Mouse (Mus musculus): ENCODE results near the gene Vapb. TPM values are rescaled to one million over a fixed set of nuclear protein-coding genes. Genes with fewer than 3 reads are reported as not detected.

The Vapb gene
- 14.4 and 15.9 TPM in 2 replicates for polyA plus RNA-seq (2015; fragmentation: Nextera tagmentation; extraction: Ambion mirVana)

- Histone ChIP-seq H3K4me2 (ENCODE audit: low read length) (peak within 1 kb of the TSS; percentile 90), H3K36me3 (ENCODE audit: control insufficient read depth, insufficient read depth, low read length) (no peaks in the 10 kb centered on the region), H3K27me3 (ENCODE audit: control insufficient read depth, insufficient read depth, low read depth, low read length) (no peaks in the 10 kb centered on the region), H3K9me3 (replicated peaks; ENCODE audit: control insufficient read depth, low read length, poor library complexity, severe bottlenecking) (no peaks in the 10 kb centered on the region), H3K27ac (ENCODE audit: low read length) (peak within 1 kb of the TSS; percentile 83), H3K4me1 (ENCODE audit: control insufficient read depth, insufficient read depth, low read length) (peaks cover 20% of the 10 kb centered on the region), H3K9ac (ENCODE audit: low read depth, low read length) (peak within 1 kb of the TSS; percentile 91), H3K4me3 (ENCODE audit: low read depth, low read length) (peak within 1 kb of the TSS; percentile 97)
- under 1% methylated on average over 68 of the region's 70 CpGs for WGBS
- ATAC-seq, result peak; percentile 97
These were observed at the start of gene Vapb for GRCm38 (mm10) chr2:173737222-173737989. Vapb (plus strand) TSS chr2:173737511.

- H3K9ac ChIP-seq (ENCODE audit: low read depth, low read length), result no peak overlapping the region
- 0 out of 2 replicates have a peak, but pooled peaks cover 2% of the 10 kb centered on the region for H3K36me3 ChIP-seq (ENCODE audit: control insufficient read depth, insufficient read depth, low read length)
- no peak overlapping the region for H3K27ac ChIP-seq (ENCODE audit: low read length)
- no peak overlapping the region for H3K4me2 ChIP-seq (ENCODE audit: low read length)
- H3K9me3 ChIP-seq (replicated peaks; ENCODE audit: control insufficient read depth, low read length, poor library complexity, severe bottlenecking), result no peaks in the 10 kb centered on the region
- no peaks in the 10 kb centered on the region for H3K27me3 ChIP-seq (ENCODE audit: control insufficient read depth, insufficient read depth, low read depth, low read length)
- H3K4me1 ChIP-seq (ENCODE audit: control insufficient read depth, insufficient read depth, low read length), result no peaks in the 10 kb centered on the region
- no peak for ATAC-seq
- H3K4me3 ChIP-seq (ENCODE audit: low read depth, low read length), result no peak overlapping the region
These were observed 47.5 kb upstream of the Vapb start for GRCm38 (mm10) chr2:173689835-173690234.

GRCm38 (mm10) chr2:173691748-173692147, 45.6 kb upstream of the Vapb start:
- H3K4me1 ChIP-seq (ENCODE audit: control insufficient read depth, insufficient read depth, low read length), result no peaks in the 10 kb centered on the region
- peaks cover 6% of the 10 kb centered on the region; the same call in 1 of the 2 replicates for H3K36me3 ChIP-seq (ENCODE audit: control insufficient read depth, insufficient read depth, low read length)
- no peaks in the 10 kb centered on the region for H3K9me3 ChIP-seq (replicated peaks; ENCODE audit: control insufficient read depth, low read length, poor library complexity, severe bottlenecking)
- 88% methylated on average over 6 of the region's 6 CpGs for WGBS
- ATAC-seq, result no peak
- H3K27me3 ChIP-seq (ENCODE audit: control insufficient read depth, insufficient read depth, low read depth, low read length), result no peaks in the 10 kb centered on the region
- no peak overlapping the region for H3K4me3 ChIP-seq (ENCODE audit: low read depth, low read length)
- no peak overlapping the region for H3K4me2 ChIP-seq (ENCODE audit: low read length)
- H3K27ac ChIP-seq (ENCODE audit: low read length), result no peak overlapping the region
- no peak overlapping the region for H3K9ac ChIP-seq (ENCODE audit: low read depth, low read length)

GRCm38 (mm10) chr2:173692693-173693092, 44.6 kb upstream of the Vapb start:
- H3K36me3 ChIP-seq (ENCODE audit: control insufficient read depth, insufficient read depth, low read length), result peaks cover 6% of the 10 kb centered on the region; the same call in 1 of the 2 replicates
- 77% methylated on average over 2 of the region's 2 CpGs for WGBS
- no peak overlapping the region for H3K27ac ChIP-seq (ENCODE audit: low read length)
- H3K4me1 ChIP-seq (ENCODE audit: control insufficient read depth, insufficient read depth, low read length), result no peaks in the 10 kb centered on the region
- no peak overlapping the region for H3K9ac ChIP-seq (ENCODE audit: low read depth, low read length)
- ATAC-seq, result no peak
- no peak overlapping the region for H3K4me3 ChIP-seq (ENCODE audit: low read depth, low read length)
- no peak overlapping the region for H3K4me2 ChIP-seq (ENCODE audit: low read length)
- H3K9me3 ChIP-seq (replicated peaks; ENCODE audit: control insufficient read depth, low read length, poor library complexity, severe bottlenecking), result no peaks in the 10 kb centered on the region
- no peaks in the 10 kb centered on the region for H3K27me3 ChIP-seq (ENCODE audit: control insufficient read depth, insufficient read depth, low read depth, low read length)

GRCm38 (mm10) chr2:173698850-173699249, 38.5 kb upstream of the Vapb start:
- 87% methylated on average over 3 of the region's 3 CpGs for WGBS
- no peak overlapping the region for H3K9ac ChIP-seq (ENCODE audit: low read depth, low read length)
- H3K9me3 ChIP-seq (replicated peaks; ENCODE audit: control insufficient read depth, low read length, poor library complexity, severe bottlenecking), result no peaks in the 10 kb centered on the region
- 0 out of 2 replicates have a peak, but pooled peaks cover 2% of the 10 kb centered on the region for H3K4me1 ChIP-seq (ENCODE audit: control insufficient read depth, insufficient read depth, low read length)
- no peak overlapping the region for H3K27ac ChIP-seq (ENCODE audit: low read length)
- no peak overlapping the region for H3K4me3 ChIP-seq (ENCODE audit: low read depth, low read length)
- no peak overlapping the region for H3K4me2 ChIP-seq (ENCODE audit: low read length)
- peaks cover 13% of the 10 kb centered on the region; the same call in 1 of the 2 replicates for H3K36me3 ChIP-seq (ENCODE audit: control insufficient read depth, insufficient read depth, low read length)
- no peak for ATAC-seq
- H3K27me3 ChIP-seq (ENCODE audit: control insufficient read depth, insufficient read depth, low read depth, low read length), result no peaks in the 10 kb centered on the region

GRCm38 (mm10) chr2:173702096-173702866, 35.0 kb upstream of the Vapb start:
- Histone ChIP-seq H3K36me3 (ENCODE audit: control insufficient read depth, insufficient read depth, low read length) (peaks cover 9% of the 10 kb centered on the region; the same call in 1 of the 2 replicates), H3K9ac (ENCODE audit: low read depth, low read length) (no peak overlapping the region), H3K27ac (ENCODE audit: low read length) (no peak overlapping the region), H3K27me3 (ENCODE audit: control insufficient read depth, insufficient read depth, low read depth, low read length) (no peaks in the 10 kb centered on the region), H3K9me3 (replicated peaks; ENCODE audit: control insufficient read depth, low read length, poor library complexity, severe bottlenecking) (no peaks in the 10 kb centered on the region), H3K4me3 (ENCODE audit: low read depth, low read length) (no peak overlapping the region), H3K4me2 (ENCODE audit: low read length) (no peak overlapping the region), H3K4me1 (ENCODE audit: control insufficient read depth, insufficient read depth, low read length) (0 out of 2 replicates have a peak, but pooled peaks cover 2% of the 10 kb centered on the region)
- no peak for ATAC-seq
- WGBS, result 77% methylated on average over 16 of the region's 16 CpGs

GRCm38 (mm10) chr2:173702867-173703237, 34.5 kb upstream of the Vapb start:
- H3K9ac ChIP-seq (ENCODE audit: low read depth, low read length), result no peak overlapping the region
- H3K4me1 ChIP-seq (ENCODE audit: control insufficient read depth, insufficient read depth, low read length), result 0 out of 2 replicates have a peak, but pooled peaks cover 2% of the 10 kb centered on the region
- no peak overlapping the region for H3K4me3 ChIP-seq (ENCODE audit: low read depth, low read length)
- ATAC-seq, result no peak
- H3K36me3 ChIP-seq (ENCODE audit: control insufficient read depth, insufficient read depth, low read length), result peaks cover 9% of the 10 kb centered on the region; the same call in 1 of the 2 replicates
- 93% methylated on average over 12 of the region's 12 CpGs for WGBS
- H3K27ac ChIP-seq (ENCODE audit: low read length), result no peak overlapping the region
- no peak overlapping the region for H3K4me2 ChIP-seq (ENCODE audit: low read length)
- H3K27me3 ChIP-seq (ENCODE audit: control insufficient read depth, insufficient read depth, low read depth, low read length), result no peaks in the 10 kb centered on the region
- H3K9me3 ChIP-seq (replicated peaks; ENCODE audit: control insufficient read depth, low read length, poor library complexity, severe bottlenecking), result no peaks in the 10 kb centered on the region

- Histone ChIP-seq H3K4me2 (ENCODE audit: low read length) (no peak overlapping the region), H3K9ac (ENCODE audit: low read depth, low read length) (no peak overlapping the region), H3K4me1 (ENCODE audit: control insufficient read depth, insufficient read depth, low read length) (0 out of 2 replicates have a peak, but pooled peaks cover 2% of the 10 kb centered on the region), H3K27me3 (ENCODE audit: control insufficient read depth, insufficient read depth, low read depth, low read length) (no peaks in the 10 kb centered on the region), H3K4me3 (ENCODE audit: low read depth, low read length) (no peak overlapping the region), H3K9me3 (replicated peaks; ENCODE audit: control insufficient read depth, low read length, poor library complexity, severe bottlenecking) (no peaks in the 10 kb centered on the region), H3K36me3 (ENCODE audit: control insufficient read depth, insufficient read depth, low read length) (0 out of 2 replicates have a peak, but pooled peaks cover 2% of the 10 kb centered on the region), H3K27ac (ENCODE audit: low read length) (no peak overlapping the region)
- WGBS, result 79% methylated on average over 15 of the region's 15 CpGs
- ATAC-seq, result no peak
These were observed 31.3 kb upstream of the Vapb start for GRCm38 (mm10) chr2:173705827-173706551.

All from midbrain, embryonic 16.5 days (tissue).